Mouse (Mus musculus) urinary bladder, adult 2 months (tissue): ENCODE data around the gene Macrod1. TPM values are rescaled to one million over a fixed set of nuclear protein-coding genes. Genes with fewer than 3 reads are reported as not detected.

Source experiments
- DNase-seq: peaks from one replicate; pipeline ENCODE4 v3.0.0; 2022; ENCODE audit warnings: low spot score
- polyA plus RNA-seq: library from polyadenylated mRNA; depleted of rRNA; stranded (reverse); fragments of >200 nt; gene quantifications from 2 replicates; pipeline ENCODE4 v1.2.3, GENCODE M21; 2012

Gene Macrod1
- polyA plus RNA-seq, 1 experiment: 23.7 TPM

DNA sequence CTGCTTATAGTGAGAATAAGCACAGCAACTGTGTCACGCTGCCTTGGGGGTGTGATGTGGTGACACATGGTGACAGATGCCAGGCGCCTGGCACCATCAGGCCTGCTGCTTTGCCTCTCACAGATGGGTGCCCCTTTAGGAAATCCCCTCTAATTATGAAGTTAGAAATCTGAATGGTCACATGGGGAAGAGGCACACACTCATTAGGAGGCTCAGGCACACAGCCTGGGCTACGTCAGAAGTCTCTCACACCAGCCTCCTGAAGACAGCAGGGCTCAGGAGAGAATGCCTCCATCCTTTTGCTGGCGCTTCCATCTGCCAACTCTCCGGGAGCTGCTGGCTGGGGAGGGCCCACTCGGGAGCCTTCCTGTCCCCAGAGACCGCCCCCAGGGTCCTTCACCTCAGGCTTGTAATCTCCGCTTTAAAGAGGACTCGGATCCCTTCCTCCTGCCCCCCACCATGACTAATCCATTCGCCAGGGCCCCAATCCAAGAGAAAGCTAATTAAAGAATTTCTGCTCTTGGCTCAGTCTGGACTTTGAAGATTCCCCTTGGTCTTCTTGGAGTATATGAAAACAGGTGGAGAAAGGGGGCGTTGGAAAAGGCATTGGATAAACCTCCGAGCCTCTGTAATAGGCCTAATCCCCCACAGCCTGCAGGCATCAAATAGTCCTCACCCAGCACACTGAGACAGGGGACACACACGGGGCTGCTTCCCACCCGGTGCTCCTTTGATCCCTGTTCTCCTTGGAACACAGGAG, 26.6 kb downstream of the Macrod1 start:
- no peak for DNase-seq

DNA sequence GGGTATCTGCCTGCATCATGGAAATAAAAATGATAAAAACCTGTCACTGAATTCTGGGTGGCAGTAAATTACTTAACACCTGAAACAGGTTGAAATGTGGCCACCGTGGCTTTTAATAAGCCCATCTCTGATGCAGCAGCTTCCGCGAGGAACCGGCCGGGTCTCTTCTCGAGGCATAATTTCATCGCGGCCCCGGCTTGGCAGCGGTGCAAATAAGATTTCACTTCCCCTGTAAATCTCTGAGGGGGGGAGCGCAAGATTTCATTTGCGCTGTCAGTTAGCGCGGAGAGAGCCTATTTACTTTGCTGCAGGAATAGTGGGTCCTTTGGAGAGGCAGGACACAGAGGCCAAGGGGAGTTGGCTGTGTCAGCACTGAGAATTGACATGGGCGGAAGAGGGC, 28.1 kb downstream of the Macrod1 start:
- DNase-seq: no peak

DNA sequence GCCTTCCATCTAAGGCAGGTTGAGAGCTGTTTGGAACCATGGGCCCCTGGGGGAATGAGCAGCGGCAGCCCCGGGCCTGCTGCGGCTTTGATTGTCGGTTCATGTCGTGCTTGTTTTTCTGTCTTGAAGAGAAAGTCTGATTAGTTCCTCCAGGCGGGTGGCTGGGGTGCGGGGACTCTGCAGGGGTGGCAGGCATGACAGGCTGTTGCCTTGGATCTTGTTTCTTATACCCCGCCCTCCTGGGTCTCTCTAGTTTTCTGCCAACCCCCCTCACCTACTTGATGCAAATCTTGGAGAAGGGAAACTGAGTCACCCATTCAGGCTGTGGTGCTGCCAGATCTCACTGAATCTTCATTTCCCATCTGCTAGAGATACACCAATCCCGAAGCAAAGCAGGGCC, 31.9 kb downstream of the Macrod1 start:
- DNase-seq: no peak

DNA sequence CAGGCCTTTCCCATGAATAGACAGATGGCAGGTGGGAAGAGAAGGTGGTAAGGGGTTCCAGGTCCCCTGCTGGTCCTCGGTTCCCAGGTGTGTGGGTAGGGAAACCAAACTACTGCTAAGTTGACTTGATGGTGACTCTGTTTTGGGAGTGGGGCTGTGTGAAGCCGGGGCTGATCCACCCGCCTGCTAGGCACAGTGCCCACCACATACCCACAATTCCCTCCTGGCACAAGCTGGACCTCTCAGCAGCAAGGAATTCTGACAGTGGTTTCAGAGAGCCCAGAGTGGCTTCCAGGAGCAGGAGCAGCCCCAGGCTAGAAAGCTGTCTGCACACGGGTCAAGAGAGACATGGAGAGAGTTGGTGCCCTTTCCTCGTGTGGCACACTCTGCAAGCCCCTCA, 32.4 kb downstream of the Macrod1 start:
- DNase-seq: no peak

DNA sequence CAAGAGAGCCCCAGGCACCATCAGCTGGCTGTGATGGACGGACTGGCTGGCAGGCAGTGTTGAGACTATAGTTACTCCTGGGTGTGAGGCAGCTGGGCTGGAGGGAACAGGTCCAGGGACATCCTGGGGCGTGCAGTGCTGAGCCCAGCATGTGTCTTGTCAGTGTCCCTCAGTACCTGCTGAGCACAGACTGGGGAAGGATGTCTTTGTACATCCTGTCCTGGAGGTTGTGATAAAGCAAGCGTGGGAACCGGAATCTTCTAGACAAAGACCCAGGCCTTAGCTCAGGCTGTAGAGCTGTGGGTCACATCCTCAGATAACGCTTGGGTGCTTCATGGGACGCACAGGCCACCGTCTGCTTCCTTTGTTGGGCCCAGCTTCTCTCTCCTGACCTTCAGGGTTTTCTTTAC, 33.2 kb downstream of the Macrod1 start:
- no peak for DNase-seq

DNA sequence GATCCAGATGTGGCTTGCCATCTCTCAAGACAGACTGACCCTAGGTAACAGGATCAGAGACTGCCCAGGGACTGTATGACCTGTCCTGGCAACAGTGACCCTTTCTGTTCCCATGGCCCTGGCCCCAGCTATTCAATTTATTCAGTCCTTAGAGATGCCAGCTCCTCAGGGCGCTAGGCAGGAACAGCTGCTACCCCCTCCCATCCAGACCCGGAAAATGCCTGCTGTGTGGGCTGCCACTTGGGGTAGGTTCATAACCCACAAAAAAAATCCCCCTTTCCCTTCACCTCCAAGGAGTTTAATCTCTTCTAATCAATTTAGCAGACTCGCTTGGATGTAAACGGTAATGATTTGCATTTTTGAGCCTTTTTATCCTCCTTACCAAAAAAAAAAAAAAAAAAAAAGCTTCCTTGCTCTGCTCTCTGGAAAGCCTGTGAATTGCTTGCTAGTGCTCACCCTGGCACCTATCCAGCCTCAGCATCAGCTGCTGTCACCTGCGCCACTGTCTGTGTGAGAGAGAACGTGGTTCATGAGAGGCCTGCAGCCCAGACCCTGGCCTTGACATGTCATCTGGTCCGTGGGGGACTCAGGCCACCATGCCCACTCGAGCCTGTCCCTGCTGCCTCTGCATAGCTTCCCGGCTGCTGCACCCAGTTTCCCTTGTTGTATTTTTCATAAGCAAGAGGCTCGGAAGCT, 33.9 kb downstream of the Macrod1 start:
- no peak for DNase-seq

DNA sequence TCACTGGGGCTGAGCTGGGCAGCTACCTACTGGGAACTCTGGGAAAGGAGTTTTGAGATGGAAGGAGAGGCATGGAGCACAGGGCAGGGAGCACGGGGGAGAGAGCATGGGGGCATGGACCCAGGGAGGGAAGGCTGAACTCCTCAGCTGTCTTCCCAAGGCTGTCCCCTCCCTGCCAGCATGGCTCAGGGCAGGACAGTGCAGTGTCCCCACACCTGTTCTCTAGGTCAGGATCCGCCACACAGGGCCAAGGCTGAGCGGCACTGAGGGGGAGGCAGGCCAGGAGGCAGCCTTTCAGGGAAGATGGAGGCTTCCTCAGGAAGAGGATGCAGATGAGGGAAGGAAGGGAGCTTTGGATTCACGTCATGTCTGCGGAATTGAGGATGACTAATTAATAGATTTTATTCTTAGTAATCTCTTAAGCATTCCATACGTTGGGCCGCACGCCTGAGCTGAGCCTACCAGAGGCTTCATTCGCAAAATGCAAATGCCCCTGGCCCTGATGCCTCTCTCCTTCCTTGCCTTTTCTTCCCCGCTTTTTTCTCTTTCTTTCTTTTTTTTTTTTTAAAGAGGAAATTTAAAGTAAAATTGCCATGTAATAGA, 34.9 kb downstream of the Macrod1 start:
- no peak for DNase-seq

DNA sequence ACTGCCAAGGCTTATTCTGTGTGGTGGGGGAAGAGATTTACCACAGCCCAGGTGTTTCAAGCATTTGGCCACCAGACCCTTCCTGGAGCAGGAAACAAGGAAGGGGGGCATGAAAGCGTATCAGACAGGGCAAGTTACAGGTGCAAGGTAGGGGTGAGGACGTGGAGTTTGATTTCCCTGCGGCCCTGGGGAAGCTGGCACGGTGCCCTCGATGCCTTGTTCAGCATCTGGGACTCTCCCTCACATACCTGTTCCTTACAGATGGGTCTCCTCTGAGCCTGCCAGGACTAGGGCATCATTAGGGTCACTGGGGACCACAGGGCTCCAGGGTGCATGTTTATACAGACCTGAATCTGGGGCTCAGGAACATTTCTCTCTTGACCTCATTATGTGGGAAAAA, 36.1 kb downstream of the Macrod1 start:
- no peak for DNase-seq

DNA sequence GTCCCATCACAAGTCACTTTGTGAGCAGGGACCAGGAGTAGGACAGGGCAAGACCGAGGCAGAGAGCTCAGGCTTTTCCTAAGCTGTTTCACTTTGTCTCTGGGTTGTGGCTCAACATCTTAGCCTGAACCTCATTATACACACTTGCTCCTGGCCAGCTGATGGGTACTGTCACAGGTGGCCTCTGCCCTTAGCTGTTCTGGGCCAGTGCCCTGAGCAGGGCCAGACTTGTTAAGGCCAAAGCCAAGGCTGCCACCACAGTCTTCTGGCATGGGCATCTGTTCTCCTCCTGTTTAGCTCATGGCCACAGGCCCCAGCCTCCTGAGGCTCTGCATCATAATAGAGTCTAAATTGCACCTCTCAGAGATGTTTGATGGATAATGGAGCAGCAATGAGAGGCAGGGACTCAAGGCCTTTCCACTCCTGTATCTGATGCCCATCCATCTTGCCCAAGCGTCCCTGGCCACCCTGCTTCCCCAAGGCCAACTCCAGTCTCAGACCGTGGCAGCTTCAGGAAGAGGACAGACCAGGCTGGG, 43.1 kb downstream of the Macrod1 start:
- no peak for DNase-seq

DNA sequence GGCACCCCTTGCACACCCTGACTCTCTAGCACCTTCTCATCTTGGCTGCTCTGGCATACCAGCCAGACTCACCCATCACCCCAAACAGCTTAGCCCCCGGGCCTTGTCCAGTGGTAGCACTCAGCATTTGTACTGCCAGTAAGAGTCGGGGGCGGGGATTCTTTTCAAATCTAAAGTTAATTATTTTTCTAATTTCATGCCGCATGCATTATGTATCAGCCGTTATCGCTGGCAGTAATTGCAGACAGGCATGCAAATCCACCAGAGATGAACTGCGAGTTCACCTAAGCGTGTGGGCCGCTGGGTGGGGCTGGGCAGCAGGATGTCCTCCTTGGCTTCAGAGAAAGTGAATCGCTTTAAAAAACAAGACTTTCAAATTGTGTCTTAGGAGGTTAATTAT, 45.4 kb downstream of the Macrod1 start:
- DNase-seq: no peak

DNA sequence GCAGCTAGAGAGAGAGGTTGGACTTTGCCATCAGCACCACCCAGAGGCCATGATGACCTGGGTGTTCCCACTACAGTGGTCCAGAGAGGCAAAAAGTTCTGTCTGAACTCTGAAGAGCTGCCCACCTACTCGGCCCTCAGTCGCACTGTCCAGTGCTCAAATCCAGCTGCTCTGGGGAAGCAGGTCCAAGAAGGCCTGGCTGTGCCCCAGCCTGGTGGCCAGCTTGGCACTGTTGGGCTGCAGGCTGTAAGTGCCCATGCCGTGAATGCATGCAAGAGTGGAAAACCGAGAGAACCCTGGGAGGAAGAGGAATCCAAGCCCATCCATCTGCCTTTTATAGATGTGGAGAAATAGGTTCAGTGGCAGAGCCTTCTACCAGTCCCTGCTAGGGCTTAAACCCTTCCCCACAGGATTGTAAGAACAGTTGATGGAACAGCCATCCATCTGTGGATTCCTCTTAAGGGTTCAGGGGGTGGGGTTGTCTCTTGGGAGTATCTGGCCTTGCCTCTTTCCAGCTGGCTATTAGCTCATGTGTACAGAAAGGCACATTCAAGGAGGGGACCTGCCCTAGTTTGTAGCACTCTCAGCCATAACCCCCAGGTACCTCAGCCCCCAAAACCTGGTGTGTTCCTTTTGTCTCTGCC, 46.9 kb downstream of the Macrod1 start:
- no peak for DNase-seq

DNA sequence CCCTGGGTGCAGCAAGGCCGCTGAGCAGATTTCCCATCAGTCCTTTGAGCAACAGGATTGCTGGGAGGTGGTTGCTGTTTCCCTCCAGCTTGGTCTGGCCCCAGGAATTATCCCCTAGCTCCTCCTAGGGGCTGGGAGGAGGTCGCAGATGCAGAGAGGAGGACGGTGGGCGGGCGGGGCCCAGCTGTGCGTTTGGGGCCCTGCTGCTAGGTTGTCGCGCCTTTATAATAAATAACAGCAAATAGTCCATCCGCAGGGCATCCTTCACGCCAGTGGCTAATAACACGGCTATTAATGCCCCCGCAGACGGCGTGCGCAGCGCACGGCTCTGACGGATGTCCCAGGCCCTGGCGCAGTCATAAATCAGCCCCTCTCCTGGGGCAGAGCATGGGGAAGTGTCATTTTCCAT, 47.4 kb downstream of the Macrod1 start:
- DNase-seq: no peak

DNA sequence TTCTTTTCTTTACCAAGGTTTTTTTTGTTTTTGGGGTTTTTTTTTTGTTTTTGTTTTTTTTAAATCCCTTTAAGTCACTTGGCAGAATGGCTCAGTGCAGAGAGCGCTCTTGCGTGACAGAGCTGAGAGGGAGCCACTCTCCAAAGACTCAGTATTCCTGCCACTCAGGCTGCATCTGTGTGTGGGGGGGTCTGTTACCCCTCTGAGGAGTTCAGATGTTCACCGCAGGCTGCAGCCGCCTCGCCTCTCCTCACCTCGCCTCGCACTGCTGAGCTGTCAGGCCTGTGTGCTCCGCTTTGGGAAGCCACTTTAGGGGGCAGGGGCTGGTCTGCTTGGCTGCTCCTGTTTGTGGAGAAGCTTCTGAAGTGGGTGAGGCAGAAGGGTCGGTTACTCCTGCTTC, 48.9 kb downstream of the Macrod1 start, which contains the start of gene Flrt1:
TSS of gene Flrt1 (minus strand) at position 186 of the 400 bp plus-strand sequence.
- DNase-seq: no peak

DNA sequence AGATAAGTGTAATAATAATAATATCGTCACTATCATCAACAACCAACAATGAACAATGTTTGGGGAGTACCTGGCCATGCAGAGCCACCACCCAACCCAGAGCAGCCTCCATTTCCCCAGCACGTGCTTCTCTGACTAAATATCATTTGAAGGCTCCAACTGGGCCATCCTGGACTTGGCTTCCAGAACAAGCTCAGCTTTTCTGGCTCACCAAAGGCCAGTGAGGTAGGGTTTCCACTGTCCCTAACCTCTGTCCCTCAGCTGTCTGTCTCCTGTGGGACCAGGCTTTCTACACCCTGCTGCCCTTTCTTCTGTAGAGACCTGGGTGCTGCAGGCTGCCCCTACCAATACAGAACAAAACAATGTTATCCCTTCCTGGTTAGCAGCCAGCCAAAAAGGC, 50.0 kb downstream of the Macrod1 start:
- no peak for DNase-seq

DNA sequence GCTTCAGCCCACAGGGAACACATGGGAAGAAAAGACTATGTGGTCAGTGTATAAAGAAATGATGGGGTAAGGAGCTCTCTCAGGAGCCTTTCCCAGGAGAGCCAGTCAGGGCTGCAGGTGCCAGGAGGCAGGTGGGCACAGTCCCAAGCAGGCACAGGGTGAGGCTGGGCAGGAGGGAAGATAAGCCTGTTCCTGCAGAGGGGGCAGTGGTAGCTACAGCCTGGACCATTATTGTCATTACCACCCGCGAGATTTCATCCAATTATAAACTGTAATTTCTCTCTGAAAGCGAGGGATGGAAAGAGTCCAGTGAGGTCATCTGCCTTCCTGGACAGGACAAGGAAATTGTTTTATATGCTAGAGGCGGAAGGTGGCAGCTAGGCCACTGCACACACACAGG, 50.6 kb downstream of the Macrod1 start:
- DNase-seq: no peak

DNA sequence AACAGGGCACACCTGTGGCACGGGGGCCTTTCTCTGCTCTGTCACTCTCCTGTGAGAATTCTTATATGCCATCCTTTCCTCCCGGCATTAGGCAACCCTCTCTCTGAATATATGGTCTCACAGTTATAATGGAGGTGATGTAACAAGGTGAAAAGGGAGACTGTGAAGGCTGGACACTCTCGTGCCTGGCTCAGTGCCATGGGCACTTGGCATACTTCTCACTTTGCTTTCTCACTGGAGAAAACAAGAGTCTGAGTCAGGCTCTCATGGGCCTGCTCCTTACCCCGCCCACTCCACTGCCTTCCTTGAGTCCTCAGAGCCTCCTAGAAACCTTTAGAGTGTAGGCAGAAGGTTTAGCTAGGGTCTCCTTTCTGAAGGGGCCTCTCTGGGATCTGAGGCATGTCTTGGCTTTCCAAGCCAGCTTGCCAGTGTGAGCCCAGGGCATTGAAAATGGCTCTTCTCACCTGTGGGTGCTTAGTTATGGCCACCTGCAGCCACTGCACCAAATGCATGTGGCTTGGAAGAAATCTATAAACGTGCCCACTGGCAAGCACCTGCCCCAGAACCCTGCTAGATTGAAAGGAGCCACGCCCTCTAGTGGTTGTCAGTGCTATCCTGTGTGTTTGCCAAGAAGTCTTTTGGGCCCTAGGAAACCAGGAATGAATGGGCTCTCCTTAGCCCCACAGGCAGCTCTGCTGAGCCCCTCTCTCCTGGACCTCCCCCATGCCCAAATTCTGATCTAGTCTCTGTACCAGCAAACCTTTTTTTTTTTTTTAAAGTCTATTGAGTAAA, 51.7 kb downstream of the Macrod1 start:
- no peak for DNase-seq

DNA sequence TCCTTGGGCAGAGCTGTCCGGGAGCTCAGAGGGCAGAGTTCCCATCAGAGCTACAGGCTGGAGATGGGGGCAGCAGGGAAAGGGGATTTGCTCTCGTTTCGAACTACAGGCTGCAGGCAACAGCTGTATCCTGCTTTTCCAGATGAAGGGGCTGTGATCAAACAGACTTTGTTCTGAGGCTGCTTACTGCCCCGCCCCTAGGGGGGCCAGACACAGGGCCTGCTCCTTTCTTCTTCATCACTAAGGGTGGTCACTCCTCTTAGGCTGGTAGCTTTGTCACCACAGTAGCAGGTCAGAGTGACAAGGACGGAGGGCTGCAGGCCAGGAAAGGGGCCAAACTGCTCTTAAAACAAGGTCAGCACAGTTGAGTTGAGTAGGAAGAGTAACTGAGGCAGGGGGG, 53.5 kb downstream of the Macrod1 start:
- no peak for DNase-seq

DNA sequence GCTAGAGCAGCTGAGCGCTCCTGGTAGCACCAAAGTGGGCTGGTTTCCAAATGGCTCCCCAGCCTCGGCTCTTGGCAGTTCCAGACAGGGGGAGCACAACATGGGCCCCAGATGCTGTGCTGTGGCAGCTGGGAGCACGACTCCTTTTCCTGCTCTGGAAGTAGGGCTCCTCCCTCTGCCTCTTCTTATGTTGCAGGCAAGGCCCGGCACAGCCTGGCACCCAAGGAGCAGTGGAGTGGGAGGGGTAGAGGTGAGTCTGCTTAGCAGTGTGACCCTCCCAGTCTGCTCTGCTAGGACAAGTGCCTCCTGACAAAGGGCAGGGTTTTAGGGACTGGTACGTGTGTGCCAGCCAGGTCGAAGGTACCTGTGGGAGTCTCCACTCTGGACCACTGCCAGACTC, 54.3 kb downstream of the Macrod1 start:
- DNase-seq: no peak

DNA sequence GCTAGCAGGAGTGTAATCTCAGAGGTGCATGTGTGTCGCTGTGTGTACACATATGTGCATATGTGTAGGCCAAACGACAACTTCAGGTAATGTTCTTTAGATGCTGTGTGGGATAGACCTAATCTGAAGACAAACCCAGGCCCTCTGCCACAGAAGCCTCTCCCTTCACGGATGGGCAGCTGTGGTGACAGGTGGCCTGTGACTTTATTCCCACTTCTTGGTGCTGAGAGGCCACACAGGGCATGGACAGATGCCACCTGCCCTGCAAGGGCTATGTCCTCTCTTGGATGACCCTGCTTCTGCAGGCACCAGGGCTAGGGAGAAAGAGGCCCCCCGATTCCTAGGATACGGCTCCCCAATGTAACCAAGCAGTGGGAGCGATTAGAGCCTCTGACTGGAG, 54.7 kb downstream of the Macrod1 start:
- DNase-seq: no peak

DNA sequence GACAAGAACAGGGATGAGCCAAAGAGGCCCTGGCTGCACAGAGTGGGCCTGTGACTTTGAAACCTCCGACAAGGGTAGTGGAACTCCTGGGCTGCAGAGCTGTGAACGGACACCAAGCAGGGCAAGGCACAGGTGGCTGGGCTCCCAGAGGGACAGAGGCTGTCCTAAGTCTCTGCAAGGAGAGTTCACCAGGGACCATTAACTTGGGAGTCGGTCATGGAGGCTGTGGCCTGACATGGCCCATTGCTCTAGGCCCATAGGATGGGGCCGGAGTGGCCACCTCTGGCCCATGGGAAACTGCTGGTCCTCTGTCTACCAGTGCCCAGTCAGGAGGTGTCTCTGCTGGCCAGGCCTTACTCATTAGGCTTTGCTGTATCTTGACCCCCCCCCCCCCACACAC, 55.1 kb downstream of the Macrod1 start:
- DNase-seq: no peak

DNA sequence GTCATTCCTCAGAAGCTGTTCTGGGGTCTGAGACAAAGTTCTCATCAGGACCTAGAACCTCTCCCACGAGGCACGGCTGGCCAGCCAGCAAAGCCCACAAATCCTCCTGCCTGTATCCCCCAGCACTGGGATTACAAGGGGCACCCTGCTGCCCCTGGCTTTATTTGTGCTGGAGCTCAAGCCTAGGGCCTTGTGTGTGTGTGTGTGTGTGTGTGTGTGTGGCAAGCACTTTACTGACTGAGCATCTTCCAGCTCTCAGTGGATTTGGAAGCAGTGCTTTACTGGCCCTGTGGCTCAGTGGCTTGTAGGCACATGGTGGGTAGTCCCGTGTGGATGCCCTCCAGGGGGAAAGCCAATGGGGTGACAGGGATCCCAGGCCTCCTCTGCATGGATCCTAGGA, 56.0 kb downstream of the Macrod1 start:
- DNase-seq: no peak

DNA sequence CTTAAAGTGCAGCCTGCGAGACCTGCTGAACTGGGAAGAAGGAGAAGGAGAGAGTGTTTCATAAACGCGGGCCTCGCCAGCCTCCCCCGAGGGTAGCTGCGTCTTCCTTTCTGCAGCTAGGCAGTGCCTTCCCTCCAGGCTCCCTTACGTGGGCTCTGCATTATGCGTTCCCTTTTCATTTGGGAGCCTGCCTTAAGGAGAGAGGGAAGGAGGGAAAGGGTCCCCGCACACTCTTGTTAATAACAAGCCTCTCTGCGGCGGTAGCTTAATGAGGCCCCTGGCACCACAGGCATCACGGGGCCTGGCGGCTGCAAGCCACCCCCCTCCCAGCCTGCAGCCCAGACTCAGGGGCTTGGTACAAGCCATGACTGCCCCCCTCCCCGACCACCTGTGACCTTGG, 57.0 kb downstream of the Macrod1 start:
- DNase-seq: no peak
